Mouse (Mus musculus): ENCODE measurements around the gene Lrrc10b. TPM values are rescaled to one million over a fixed set of nuclear protein-coding genes. Genes with fewer than 3 reads are reported as not detected.

Gene Lrrc10b
- polyA plus RNA-seq, 1 experiment from 2014 or later, result 0.06 TPM

Other genes with a start within 250 kb of the Lrrc10b start
- gene Myrf, start 216.7 kb downstream of the Lrrc10b start, polyA plus RNA-seq (2015; fragmentation: Nextera tagmentation; extraction: Ambion mirVana), result 3.2 and 3.4 TPM in 2 replicates
- gene Dagla, start 152.6 kb downstream of the Lrrc10b start, polyA plus RNA-seq (2015; fragmentation: Nextera tagmentation; extraction: Ambion mirVana), result 0.20 and 0.32 TPM in 2 replicates
- gene Syt7, start 68.4 kb downstream of the Lrrc10b start, polyA plus RNA-seq (2015; fragmentation: Nextera tagmentation; extraction: Ambion mirVana), result 0.10 and 0.21 TPM in 2 replicates
- not detected in 2 replicates for gene Ppp1r32, start 25.5 kb upstream of the Lrrc10b start, polyA plus RNA-seq (2015; fragmentation: Nextera tagmentation; extraction: Ambion mirVana)
- 9.7 and 13.5 TPM in 2 replicates for gene Cpsf7, start 67.8 kb upstream of the Lrrc10b start, polyA plus RNA-seq (2015; fragmentation: Nextera tagmentation; extraction: Ambion mirVana)
- 33.7 and 36.2 TPM in 2 replicates for gene Sdhaf2, start 68.7 kb upstream of the Lrrc10b start, polyA plus RNA-seq (2015; fragmentation: Nextera tagmentation; extraction: Ambion mirVana)
- gene Tmem216, start 98.8 kb upstream of the Lrrc10b start, polyA plus RNA-seq (2015; fragmentation: Nextera tagmentation; extraction: Ambion mirVana), result 14.9 and 16.9 TPM in 2 replicates
- gene Cyb561a3, start 119.7 kb upstream of the Lrrc10b start, polyA plus RNA-seq (2015; fragmentation: Nextera tagmentation; extraction: Ambion mirVana), result 10.6 and 12.4 TPM in 2 replicates
- gene Tmem138, start 119.9 kb upstream of the Lrrc10b start, polyA plus RNA-seq (2015; fragmentation: Nextera tagmentation; extraction: Ambion mirVana), result 14.9 and 16.3 TPM in 2 replicates
- 156 and 177 TPM in 2 replicates for gene Ddb1, start 147.9 kb upstream of the Lrrc10b start, polyA plus RNA-seq (2015; fragmentation: Nextera tagmentation; extraction: Ambion mirVana)
- gene Tkfc, start 148.2 kb upstream of the Lrrc10b start, polyA plus RNA-seq (2015; fragmentation: Nextera tagmentation; extraction: Ambion mirVana), result 9.4 and 10.8 TPM in 2 replicates
- 5.3 and 5.8 TPM in 2 replicates for gene Vwce, start 176.7 kb upstream of the Lrrc10b start, polyA plus RNA-seq (2015; fragmentation: Nextera tagmentation; extraction: Ambion mirVana)
- gene Pga5, start 220.6 kb upstream of the Lrrc10b start, polyA plus RNA-seq (2015; fragmentation: Nextera tagmentation; extraction: Ambion mirVana), result not detected in 2 replicates
- 10.4 and 12.1 TPM in 2 replicates for gene Vps37c, start 231.3 kb upstream of the Lrrc10b start, polyA plus RNA-seq (2015; fragmentation: Nextera tagmentation; extraction: Ambion mirVana)

All from liver, embryonic 13.5 days (tissue).